Mouse (Mus musculus): Measurements from ENCODE around the gene Ece1.
A peak's percentile ranks its signal among the peaks of the same experiment; 100 is the strongest.

The Ece1 gene

GRCm38 (mm10) chr4:137984212-137984611 lies 122.2 kb downstream of the Ece1 start:
- DNase-seq (ENCODE audit: low spot score), result peak; percentile 88

GRCm38 (mm10) chr4:137984746-137985145 lies 122.7 kb downstream of the Ece1 start:
- no peak for DNase-seq (ENCODE audit: low spot score)

- peak; percentile 14 for DNase-seq (ENCODE audit: low spot score)
These were observed 127.4 kb downstream of the Ece1 start for GRCm38 (mm10) chr4:137989426-137989825.

- no peak for DNase-seq (ENCODE audit: low spot score)
These were observed 128.4 kb downstream of the Ece1 start for GRCm38 (mm10) chr4:137990433-137990832.

GRCm38 (mm10) chr4:137991240-137991639 lies 129.2 kb downstream of the Ece1 start:
- DNase-seq (ENCODE audit: low spot score), result no peak

- no peak for DNase-seq (ENCODE audit: low spot score)
These were observed 130.9 kb downstream of the Ece1 start, which contains the start of gene Eif4g3 for GRCm38 (mm10) chr4:137992890-137993289. Eif4g3 (plus strand) TSS chr4:137993022.

- peak; percentile 99 for DNase-seq (ENCODE audit: low spot score)
These were observed 131.3 kb downstream of the Ece1 start for GRCm38 (mm10) chr4:137993291-137993758.

- DNase-seq (ENCODE audit: low spot score), result peak; percentile 43
These were observed 132.0 kb downstream of the Ece1 start for GRCm38 (mm10) chr4:137993821-137994561.

GRCm38 (mm10) chr4:137994562-137995336 lies 132.7 kb downstream of the Ece1 start:
- no peak for DNase-seq (ENCODE audit: low spot score)

GRCm38 (mm10) chr4:137995399-137995798 lies 133.4 kb downstream of the Ece1 start:
- DNase-seq (ENCODE audit: low spot score), result no peak

GRCm38 (mm10) chr4:137998232-137998631 lies 136.2 kb downstream of the Ece1 start:
- no peak for DNase-seq (ENCODE audit: low spot score)

GRCm38 (mm10) chr4:138000682-138001081 lies 138.6 kb downstream of the Ece1 start:
- DNase-seq (ENCODE audit: low spot score), result peak; percentile 65

- no peak for DNase-seq (ENCODE audit: low spot score)
These were observed 142.0 kb downstream of the Ece1 start for GRCm38 (mm10) chr4:138003909-138004610.

- no peak for DNase-seq (ENCODE audit: low spot score)
These were observed 143.7 kb downstream of the Ece1 start for GRCm38 (mm10) chr4:138005781-138006180.

- DNase-seq (ENCODE audit: low spot score), result no peak
These were observed 145.0 kb downstream of the Ece1 start for GRCm38 (mm10) chr4:138006951-138007613.

GRCm38 (mm10) chr4:138008646-138009045 lies 146.6 kb downstream of the Ece1 start:
- DNase-seq (ENCODE audit: low spot score), result no peak

- DNase-seq (ENCODE audit: low spot score), result no peak
These were observed 147.9 kb downstream of the Ece1 start for GRCm38 (mm10) chr4:138009786-138010502.

- no peak for DNase-seq (ENCODE audit: low spot score)
These were observed 151.9 kb downstream of the Ece1 start for GRCm38 (mm10) chr4:138013723-138014479.

Measured in MN1 (cell line).